Mouse (Mus musculus): ENCODE results near the gene Npnt.

Gene Npnt

GRCm38 (mm10) chr3:132939006-132939405, 11.1 kb downstream of the Npnt start:
- DNase-seq (ENCODE audit: low spot score): no peak

- no peak for DNase-seq (ENCODE audit: low spot score)
Observed at GRCm38 (mm10) chr3:132934649-132935048, 15.4 kb downstream of the Npnt start.

GRCm38 (mm10) chr3:132931526-132931925, 18.6 kb downstream of the Npnt start:
- DNase-seq (ENCODE audit: low spot score): no peak

- DNase-seq (ENCODE audit: low spot score): no peak
Observed at GRCm38 (mm10) chr3:132929866-132930265, 20.2 kb downstream of the Npnt start.

GRCm38 (mm10) chr3:132928186-132928585, 21.9 kb downstream of the Npnt start:
- DNase-seq (ENCODE audit: low spot score): no peak

- no peak for DNase-seq (ENCODE audit: low spot score)
Observed at GRCm38 (mm10) chr3:132919798-132920197, 30.3 kb downstream of the Npnt start.

GRCm38 (mm10) chr3:132919240-132919639, 30.9 kb downstream of the Npnt start:
- no peak for DNase-seq (ENCODE audit: low spot score)

- no peak for DNase-seq (ENCODE audit: low spot score)
Observed at GRCm38 (mm10) chr3:132917356-132918090, 32.6 kb downstream of the Npnt start.

GRCm38 (mm10) chr3:132915661-132916060, 34.4 kb downstream of the Npnt start:
- no peak for DNase-seq (ENCODE audit: low spot score)

GRCm38 (mm10) chr3:132912420-132912819, 37.7 kb downstream of the Npnt start:
- DNase-seq (ENCODE audit: low spot score): no peak

GRCm38 (mm10) chr3:132911716-132912115, 38.4 kb downstream of the Npnt start:
- no peak for DNase-seq (ENCODE audit: low spot score)

- no peak for DNase-seq (ENCODE audit: low spot score)
Observed at GRCm38 (mm10) chr3:132910727-132911126, 39.4 kb downstream of the Npnt start.

GRCm38 (mm10) chr3:132909736-132910135, 40.4 kb downstream of the Npnt start:
- DNase-seq (ENCODE audit: low spot score): no peak

- DNase-seq (ENCODE audit: low spot score): no peak
Observed at GRCm38 (mm10) chr3:132907506-132908203, 42.4 kb downstream of the Npnt start.

- no peak for DNase-seq (ENCODE audit: low spot score)
Observed at GRCm38 (mm10) chr3:132905224-132905930, 44.7 kb downstream of the Npnt start.

- DNase-seq (ENCODE audit: low spot score): no peak
Observed at GRCm38 (mm10) chr3:132903386-132903785, 46.7 kb downstream of the Npnt start.

GRCm38 (mm10) chr3:132902921-132903320, 47.2 kb downstream of the Npnt start:
- DNase-seq (ENCODE audit: low spot score): no peak

GRCm38 (mm10) chr3:132902206-132902605, 47.9 kb downstream of the Npnt start:
- DNase-seq (ENCODE audit: low spot score): no peak

- no peak for DNase-seq (ENCODE audit: low spot score)
Observed at GRCm38 (mm10) chr3:132897891-132898290, 52.2 kb downstream of the Npnt start.

GRCm38 (mm10) chr3:132897390-132897789, 52.7 kb downstream of the Npnt start:
- DNase-seq (ENCODE audit: low spot score): no peak

GRCm38 (mm10) chr3:132894086-132894485, 56.0 kb downstream of the Npnt start:
- no peak for DNase-seq (ENCODE audit: low spot score)

- no peak for DNase-seq (ENCODE audit: low spot score)
Observed at GRCm38 (mm10) chr3:132893676-132894075, 56.4 kb downstream of the Npnt start.

GRCm38 (mm10) chr3:132893044-132893443, 57.0 kb downstream of the Npnt start:
- DNase-seq (ENCODE audit: low spot score): no peak
